Mouse (Mus musculus) forebrain, embryonic 14.5 days (tissue): ENCODE data around the gene Vangl1. TPM values are rescaled to one million over a fixed set of nuclear protein-coding genes. Genes with fewer than 3 reads are reported as not detected.

Experiments used
- ATAC-seq: fragments of 200-750 bp; cut with Nextera tagmentation; 2 replicates; pipeline ENCODE4 v1.8.0; 2017; ENCODE audit warnings: mild to moderate bottlenecking, moderate library complexity
- DNase-seq: peaks from one replicate; pipeline ENCODE4 v3.0.0-alpha.2; 2015; ENCODE audit warnings: low spot score
- H3K27ac ChIP-seq: fragments of 300-500 bp; sonication (generic); 2 replicates; pipeline ENCODE4 v1.5.1; 2014; ENCODE audit warnings: low read depth, mild to moderate bottlenecking, control low read depth, low read length, moderate library complexity
- H3K27me3 ChIP-seq: fragments of 300-500 bp; sonication (generic); replicated peaks from 2 replicates; pipeline ENCODE4 v1.6.1; 2014; ENCODE audit warnings: low read length, control low read depth, mixed read lengths; ENCODE audit not compliant: control insufficient read depth, insufficient read depth
- H3K36me3 ChIP-seq: fragments of 300-500 bp; sonication (generic); 2 replicates; pipeline ENCODE4 v1.6.1; 2014; ENCODE audit warnings: low read length, control low read depth; ENCODE audit not compliant: control insufficient read depth, insufficient read depth
- H3K4me1 ChIP-seq: fragments of 300-500 bp; sonication (generic); 2 replicates; pipeline ENCODE4 v1.6.1; 2014; ENCODE audit warnings: antibody characterized with exemption, low read length, control low read depth; ENCODE audit not compliant: control insufficient read depth, insufficient read depth
- H3K4me2 ChIP-seq: fragments of 300-500 bp; sonication (generic); 2 replicates; pipeline ENCODE4 v1.6.1; 2014; ENCODE audit warnings: mild to moderate bottlenecking, control low read depth, low read length
- H3K4me3 ChIP-seq: fragments of 300-500 bp; sonication (generic); 2 replicates; pipeline ENCODE4 v1.5.1; 2014; ENCODE audit warnings: low read depth, low read length, control low read depth
- H3K9ac ChIP-seq: fragments of 300-500 bp; sonication (generic); 2 replicates; pipeline ENCODE4 v1.6.1; 2014; ENCODE audit warnings: mild to moderate bottlenecking, low read length, control low read depth, moderate library complexity
- H3K9me3 ChIP-seq: fragments of 300-500 bp; sonication (generic); replicated peaks from 2 replicates; pipeline ENCODE4 v1.6.1; 2016; ENCODE audit warnings: low read length, control low read depth, mixed read lengths; ENCODE audit not compliant: control insufficient read depth
- WGBS: fragments of 180-500 bp; shearing (Covaris S2); extraction: QIAGEN DNeasy Blood & Tissue Kit; methylation state at CpG from one replicate; pipeline ENCODE4 v1.1.7; 2014; 5-methylcytosine and 5-hydroxymethylcytosine counted together
- polyA plus RNA-seq: library from polyadenylated mRNA; unstranded; fragments of >200 nt; fragmentation: Nextera tagmentation; extraction: Ambion mirVana; gene quantifications from 2 replicates; pipeline ENCODE4 v1.2.1, GENCODE M21; 2014

Vangl1 gene
- polyA plus RNA-seq, result 4.6 and 6.2 TPM in 2 replicates

- Histone ChIP-seq H3K9me3 (no peaks in the 10 kb centered on the region), H3K27ac (no peak within 1 kb of the TSS), H3K36me3 (no peaks in the 10 kb centered on the region), H3K9ac (peak within 1 kb of the TSS; percentile 66), H3K4me3 (peak within 1 kb of the TSS; percentile 56), H3K27me3 (peaks cover 52% of the 10 kb centered on the region), H3K4me1 (peaks cover 12% of the 10 kb centered on the region), H3K4me2 (peak within 1 kb of the TSS; percentile 97)
- DNase-seq (peak; percentile 61), ATAC-seq (peak; percentile 78)
- WGBS, result under 1% methylated on average over 75 of the region's 95 CpGs
These were observed at the start of gene Vangl1 for GRCm38 (mm10) chr3:102203781-102204721. Gene Vangl1, minus strand, starts transcription at chr3:102204693.

- H3K27me3 ChIP-seq, result no peaks in the 10 kb centered on the region
- H3K4me3 ChIP-seq, result no peak overlapping the region
- WGBS, result 71% methylated on average over 4 of the region's 4 CpGs
- ATAC-seq (no peak), DNase-seq (no peak)
- no peaks in the 10 kb centered on the region for H3K36me3 ChIP-seq
- no peak overlapping the region for H3K9ac ChIP-seq
- H3K4me2 ChIP-seq, result no peak overlapping the region
- H3K27ac ChIP-seq, result no peak overlapping the region
- H3K4me1 ChIP-seq, result no peaks in the 10 kb centered on the region
- no peaks in the 10 kb centered on the region for H3K9me3 ChIP-seq
These were observed 49.1 kb upstream of the Vangl1 start for GRCm38 (mm10) chr3:102253554-102253953.

- H3K36me3 ChIP-seq, result no peaks in the 10 kb centered on the region
- 97% methylated on average over 3 of the region's 3 CpGs for WGBS
These were observed 48.4 kb upstream of the Vangl1 start for GRCm38 (mm10) chr3:102252927-102253326.

GRCm38 (mm10) chr3:102250873-102251272, 46.4 kb upstream of the Vangl1 start:
- 97% methylated on average over 3 of the region's 3 CpGs for whole genome bisulfite sequencing
- H3K9me3 ChIP-seq, result no peaks in the 10 kb centered on the region
- no peaks in the 10 kb centered on the region for H3K4me1 ChIP-seq
- no peak overlapping the region for H3K9ac ChIP-seq
- DNase-seq (no peak), ATAC-seq (no peak)
- no peak overlapping the region for H3K27ac ChIP-seq
- H3K36me3 ChIP-seq, result no peaks in the 10 kb centered on the region
- no peak overlapping the region for H3K4me2 ChIP-seq
- H3K27me3 ChIP-seq, result no peaks in the 10 kb centered on the region
- H3K4me3 ChIP-seq, result no peak overlapping the region

More at GRCm38 (mm10) chr3:102252927-102253326, 48.4 kb upstream of the Vangl1 start:
- Histone ChIP-seq H3K9ac (no peak overlapping the region), H3K27me3 (no peaks in the 10 kb centered on the region), H3K27ac (no peak overlapping the region), H3K4me2 (no peak overlapping the region), H3K9me3 (no peaks in the 10 kb centered on the region), H3K4me1 (no peaks in the 10 kb centered on the region), H3K4me3 (no peak overlapping the region)
- DNase-seq (no peak), ATAC-seq (no peak)

GRCm38 (mm10) chr3:102249401-102249991, 45.0 kb upstream of the Vangl1 start:
- DNase-seq (peak; percentile 84), ATAC-seq (peak; percentile 65; the same call in 1 of the 2 replicates)
- Histone ChIP-seq H3K27me3 (no peaks in the 10 kb centered on the region), H3K4me1 (no peaks in the 10 kb centered on the region), H3K9me3 (no peaks in the 10 kb centered on the region), H3K36me3 (no peaks in the 10 kb centered on the region), H3K27ac (no peak overlapping the region), H3K4me3 (no peak overlapping the region), H3K9ac (no peak overlapping the region), H3K4me2 (no peak overlapping the region)
- 62% methylated on average over 9 of the region's 9 CpGs for WGBS

- no peaks in the 10 kb centered on the region for H3K4me1 ChIP-seq
- H3K9me3 ChIP-seq, result no peaks in the 10 kb centered on the region
- WGBS, result 91% methylated on average over 3 of the region's 3 CpGs
- H3K4me2 ChIP-seq, result no peak overlapping the region
- no peak for ATAC-seq
- DNase-seq, result no peak
- H3K36me3 ChIP-seq, result no peaks in the 10 kb centered on the region
- no peaks in the 10 kb centered on the region for H3K27me3 ChIP-seq
- no peak overlapping the region for H3K27ac ChIP-seq
- H3K9ac ChIP-seq, result no peak overlapping the region
- no peak overlapping the region for H3K4me3 ChIP-seq
These were observed 40.1 kb upstream of the Vangl1 start for GRCm38 (mm10) chr3:102244601-102245000.

GRCm38 (mm10) chr3:102242854-102243253, 38.4 kb upstream of the Vangl1 start:
- H3K4me3 ChIP-seq, result no peak overlapping the region
- ATAC-seq (0 out of 2 replicates have a peak, but pooled peaks have one; percentile 48), DNase-seq (peak; percentile 82)
- no peaks in the 10 kb centered on the region for H3K27me3 ChIP-seq
- H3K9ac ChIP-seq, result no peak overlapping the region
- WGBS, result 63% methylated on average over 5 of the region's 5 CpGs
- H3K9me3 ChIP-seq, result no peaks in the 10 kb centered on the region
- H3K4me2 ChIP-seq, result no peak overlapping the region
- no peak overlapping the region for H3K27ac ChIP-seq
- no peaks in the 10 kb centered on the region for H3K4me1 ChIP-seq
- H3K36me3 ChIP-seq, result no peaks in the 10 kb centered on the region

- H3K36me3 ChIP-seq, result no peaks in the 10 kb centered on the region
- H3K4me3 ChIP-seq, result no peak overlapping the region
- WGBS, result 81% methylated on average over 9 of the region's 9 CpGs
- no peaks in the 10 kb centered on the region for H3K27me3 ChIP-seq
- no peaks in the 10 kb centered on the region for H3K4me1 ChIP-seq
- 0 out of 2 replicates have a peak, but pooled peaks cover 5% of the 10 kb centered on the region for H3K9me3 ChIP-seq
- H3K27ac ChIP-seq, result no peak overlapping the region
- H3K4me2 ChIP-seq, result no peak overlapping the region
- ATAC-seq (no peak), DNase-seq (no peak)
- no peak overlapping the region for H3K9ac ChIP-seq
These were observed 27.1 kb upstream of the Vangl1 start for GRCm38 (mm10) chr3:102231418-102232134.
